Mouse (Mus musculus): ENCODE data around the gene Rtn4. TPM values are rescaled to one million over a fixed set of nuclear protein-coding genes. Genes with fewer than 3 reads are reported as not detected.
"Not testable (repeated sequence)": the region's sequence is repeated elsewhere in the genome, so short reads cannot be mapped to it uniquely, and the experiment has no call there.

The Rtn4 gene
- polyA plus RNA-seq, 1 experiment from 2014 or later = 52.2 TPM

DNA sequence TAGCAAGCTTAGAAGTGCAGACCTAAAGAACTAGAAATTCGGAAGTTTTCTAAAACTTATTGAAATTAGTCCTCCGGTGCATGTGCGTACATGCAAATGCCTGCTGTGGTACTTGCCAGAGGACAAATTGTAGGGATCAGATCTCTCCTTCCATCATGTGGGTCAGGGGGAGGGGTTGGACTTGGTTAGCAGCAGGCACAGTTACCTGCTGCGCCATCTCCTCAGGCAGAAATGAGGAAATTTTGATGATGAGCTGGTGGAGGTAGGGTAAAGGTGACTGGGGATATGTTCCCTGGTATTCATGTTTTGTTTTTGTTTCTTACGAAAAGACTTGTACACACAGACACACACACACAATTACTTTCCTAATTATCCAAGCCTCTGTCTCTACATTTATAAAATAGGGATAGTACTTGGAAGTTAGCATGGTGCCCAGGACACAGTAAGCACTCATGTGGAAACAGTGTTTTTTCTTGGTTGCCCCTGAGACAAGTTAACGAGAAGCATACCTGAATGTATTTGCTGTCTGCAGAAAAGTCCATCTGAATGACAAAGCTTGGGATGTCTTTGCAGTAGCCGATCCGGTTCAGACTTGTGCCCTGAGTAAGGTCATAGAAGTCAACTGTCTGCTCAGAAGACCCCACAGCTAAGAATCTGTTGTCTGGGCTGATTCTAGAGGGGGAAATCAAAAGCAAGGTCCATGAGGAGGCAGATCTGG is 56.2 kb downstream of the Rtn4 start:
- no peak for ATAC-seq (ENCODE audit: borderline replicate concordance, extremely low read depth, low FRiP score, low TSS enrichment)
- H3K27me3 ChIP-seq = no peaks in the 10 kb centered on the region
- H3K27ac ChIP-seq = no peak overlapping the region
- H3K4me2 ChIP-seq = no peak overlapping the region
- 92% methylated on average over 8 of the region's 8 CpGs for WGBS
- no peaks in the 10 kb centered on the region for H3K4me1 ChIP-seq
- H3K4me3 ChIP-seq = no peak overlapping the region
- H3K9me3 ChIP-seq = no peaks in the 10 kb centered on the region
- H3K9ac ChIP-seq = no peak overlapping the region
- H3K36me3 ChIP-seq = peaks cover 24% of the 10 kb centered on the region

- Histone ChIP-seq H3K27me3 (no peaks in the 10 kb centered on the region), H3K4me2 (no peak overlapping the region), H3K9me3 (no peaks in the 10 kb centered on the region), H3K4me3 (no peak overlapping the region), H3K36me3 (peaks cover 24% of the 10 kb centered on the region), H3K9ac (no peak overlapping the region), H3K27ac (no peak overlapping the region), H3K4me1 (no peaks in the 10 kb centered on the region)
- 91% methylated on average over 1 of the region's 1 CpGs for WGBS
- no peak for ATAC-seq (ENCODE audit: borderline replicate concordance, extremely low read depth, low FRiP score, low TSS enrichment)
These were observed 56.7 kb downstream of the Rtn4 start for GRCm38 (mm10) chr11:29749468-29749829.

DNA sequence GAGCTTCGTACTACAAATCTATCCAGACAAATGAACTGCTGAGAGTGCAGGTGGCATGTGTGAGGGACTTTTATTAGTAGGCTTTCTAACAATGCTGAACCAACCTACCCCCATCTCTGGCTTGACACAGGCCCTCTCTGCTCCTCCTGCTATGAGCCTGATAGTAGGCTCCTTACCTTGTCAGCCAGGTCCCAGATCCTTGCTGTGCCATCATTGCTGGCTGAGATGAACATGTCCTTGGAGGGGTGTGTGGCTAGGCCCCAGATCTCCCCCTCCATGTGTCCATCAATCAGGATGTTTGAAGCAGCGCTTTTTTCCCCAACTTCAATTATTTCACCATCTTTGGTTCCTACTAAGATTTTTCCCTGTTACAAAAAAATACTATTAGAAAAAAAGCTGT is 58.3 kb downstream of the Rtn4 start:
- Histone ChIP-seq H3K27me3 (no peaks in the 10 kb centered on the region), H3K4me3 (no peak overlapping the region), H3K27ac (no peak overlapping the region), H3K4me1 (no peaks in the 10 kb centered on the region), H3K4me2 (no peak overlapping the region), H3K36me3 (peaks cover 16% of the 10 kb centered on the region; the same call in 1 of the 2 replicates), H3K9ac (no peak overlapping the region), H3K9me3 (no peaks in the 10 kb centered on the region)
- 89% methylated on average over 2 of the region's 2 CpGs for WGBS
- no peak for ATAC-seq (ENCODE audit: borderline replicate concordance, extremely low read depth, low FRiP score, low TSS enrichment)

DNA sequence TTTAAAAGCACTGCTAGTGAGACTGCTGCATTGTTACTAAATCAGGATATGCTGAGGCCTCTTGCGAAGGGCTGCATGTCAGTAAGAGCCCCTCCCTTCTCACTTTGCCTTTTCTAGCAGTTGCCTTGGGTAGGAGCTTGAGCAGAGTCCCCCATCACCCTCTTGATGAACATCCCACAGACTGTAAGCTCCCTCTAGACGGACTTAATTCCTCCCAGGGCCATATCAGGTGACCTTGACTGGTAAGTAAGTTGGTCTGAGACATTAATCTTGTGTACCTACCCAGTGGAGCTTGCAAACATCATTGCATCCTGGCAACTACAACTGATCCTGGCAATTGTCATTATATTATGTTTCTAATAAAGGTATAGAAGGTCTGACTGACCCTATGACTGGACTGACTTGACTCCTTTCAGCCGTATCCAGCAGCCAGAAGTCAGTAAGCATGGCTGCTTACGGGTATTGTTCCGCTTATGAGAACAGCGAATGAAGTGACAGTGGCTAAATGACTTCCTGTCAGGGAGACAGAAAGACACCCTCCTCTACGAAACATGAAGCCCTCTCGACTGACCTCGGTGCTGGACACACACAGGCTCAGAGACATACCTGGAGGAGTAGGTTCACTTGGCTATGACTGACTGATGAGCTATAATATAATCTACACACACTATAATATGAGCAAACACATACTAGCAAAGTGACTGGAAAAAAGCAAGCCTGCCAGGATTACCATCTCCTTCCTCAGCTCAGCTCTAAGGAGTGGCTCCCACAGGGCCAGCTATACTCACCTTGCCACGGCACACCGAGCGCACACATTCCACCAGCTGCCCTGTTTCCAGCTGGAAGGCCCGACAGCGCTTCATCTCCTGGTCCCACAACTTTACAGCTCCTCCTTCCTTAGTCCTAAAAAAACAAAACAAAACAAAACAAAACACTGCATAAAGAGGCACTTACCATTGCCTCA is 59.2 kb downstream of the Rtn4 start:
- Histone ChIP-seq H3K36me3 (peaks cover 9% of the 10 kb centered on the region; the same call in 1 of the 2 replicates), H3K9ac (no peak overlapping the region), H3K4me2 (no peak overlapping the region), H3K4me1 (no peaks in the 10 kb centered on the region), H3K27me3 (no peaks in the 10 kb centered on the region), H3K9me3 (no peaks in the 10 kb centered on the region), H3K4me3 (no peak overlapping the region), H3K27ac (no peak overlapping the region)
- 64% methylated on average over 14 of the region's 14 CpGs for WGBS
- ATAC-seq (ENCODE audit: borderline replicate concordance, extremely low read depth, low FRiP score, low TSS enrichment) = no peak

DNA sequence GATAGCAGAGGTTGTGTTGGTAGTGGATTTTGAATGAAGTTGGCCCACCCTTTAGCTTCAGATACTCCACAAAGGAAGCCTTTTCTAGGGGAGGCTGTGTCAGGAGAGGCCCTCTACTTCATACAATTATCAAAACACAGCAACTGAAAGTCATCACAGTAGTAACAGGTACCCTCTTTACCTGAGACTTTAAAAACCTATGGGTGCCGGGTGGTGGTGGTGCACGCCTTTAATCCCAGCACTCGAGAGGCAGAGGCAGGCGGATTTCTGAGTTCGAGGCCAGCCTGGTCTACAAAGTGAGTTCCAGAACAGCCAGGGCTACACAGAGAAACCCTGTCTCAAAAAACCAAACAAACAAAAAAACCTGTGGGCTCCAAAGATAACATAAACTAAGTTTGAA is 63.3 kb downstream of the Rtn4 start:
- WGBS = 79% methylated on average over 5 of the region's 5 CpGs
- not testable (repeated sequence) for H3K4me2 ChIP-seq; H3K27me3 ChIP-seq; H3K4me3 ChIP-seq; H3K4me1 ChIP-seq; H3K9ac ChIP-seq; H3K9me3 ChIP-seq; H3K36me3 ChIP-seq; ATAC-seq (ENCODE audit: borderline replicate concordance, extremely low read depth, low FRiP score, low TSS enrichment); H3K27ac ChIP-seq

- H3K9me3 ChIP-seq = no peaks in the 10 kb centered on the region
- 89% methylated on average over 5 of the region's 5 CpGs for WGBS
- H3K4me3 ChIP-seq = no peak overlapping the region
- H3K4me1 ChIP-seq = no peaks in the 10 kb centered on the region
- no peaks in the 10 kb centered on the region for H3K36me3 ChIP-seq
- H3K4me2 ChIP-seq = no peak overlapping the region
- H3K27me3 ChIP-seq = no peaks in the 10 kb centered on the region
- no peak overlapping the region for H3K27ac ChIP-seq
- no peak overlapping the region for H3K9ac ChIP-seq
- ATAC-seq (ENCODE audit: borderline replicate concordance, extremely low read depth, low FRiP score, low TSS enrichment) = 0 out of 2 replicates have a peak, but pooled peaks have one; percentile 3
These were observed 65.9 kb downstream of the Rtn4 start for GRCm38 (mm10) chr11:29758617-29759016.

GRCm38 (mm10) chr11:29761387-29761786 is 68.6 kb downstream of the Rtn4 start:
- no peak for ATAC-seq (ENCODE audit: borderline replicate concordance, extremely low read depth, low FRiP score, low TSS enrichment)
- Histone ChIP-seq H3K27ac (no peak overlapping the region), H3K36me3 (no peaks in the 10 kb centered on the region), H3K27me3 (no peaks in the 10 kb centered on the region), H3K9ac (no peak overlapping the region), H3K9me3 (no peaks in the 10 kb centered on the region), H3K4me3 (no peak overlapping the region), H3K4me2 (no peak overlapping the region), H3K4me1 (no peaks in the 10 kb centered on the region)
- WGBS = 93% methylated on average over 9 of the region's 9 CpGs

DNA sequence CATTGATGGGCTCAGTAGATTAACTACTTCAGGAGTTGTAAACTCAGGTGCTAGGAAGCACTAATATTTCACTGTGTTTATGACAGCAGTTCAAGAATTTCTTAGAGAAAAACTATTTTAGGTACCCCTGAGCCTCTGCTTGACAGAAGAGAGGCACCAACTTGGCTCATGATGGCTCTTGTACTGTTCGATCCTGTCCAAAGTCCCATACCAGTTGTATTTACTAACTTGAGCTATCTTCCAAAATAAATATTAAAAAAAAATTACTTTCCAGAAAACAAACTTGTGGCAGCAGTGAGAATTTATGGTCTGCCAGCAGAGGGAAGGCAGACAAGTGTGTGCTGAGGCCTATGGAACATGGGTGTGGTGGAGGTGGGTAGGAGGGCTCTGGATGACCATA is 70.0 kb downstream of the Rtn4 start:
- Histone ChIP-seq H3K9ac (no peak overlapping the region), H3K36me3 (no peaks in the 10 kb centered on the region), H3K9me3 (no peaks in the 10 kb centered on the region), H3K27me3 (no peaks in the 10 kb centered on the region), H3K4me1 (no peaks in the 10 kb centered on the region), H3K4me2 (no peak overlapping the region), H3K27ac (no peak overlapping the region), H3K4me3 (no peak overlapping the region)
- no peak for ATAC-seq (ENCODE audit: borderline replicate concordance, extremely low read depth, low FRiP score, low TSS enrichment)
- 80% methylated on average over 1 of the region's 1 CpGs for whole genome bisulfite sequencing

GRCm38 (mm10) chr11:29765063-29765462 is 72.3 kb downstream of the Rtn4 start:
- H3K4me1 ChIP-seq = no peaks in the 10 kb centered on the region
- no peak overlapping the region for H3K4me2 ChIP-seq
- H3K9ac ChIP-seq = no peak overlapping the region
- no peak overlapping the region for H3K4me3 ChIP-seq
- no peaks in the 10 kb centered on the region for H3K36me3 ChIP-seq
- H3K27ac ChIP-seq = no peak overlapping the region
- ATAC-seq (ENCODE audit: borderline replicate concordance, extremely low read depth, low FRiP score, low TSS enrichment) = no peak
- WGBS = 76% methylated on average over 4 of the region's 4 CpGs
- no peaks in the 10 kb centered on the region for H3K27me3 ChIP-seq
- no peaks in the 10 kb centered on the region for H3K9me3 ChIP-seq

GRCm38 (mm10) chr11:29766313-29766982 is 73.7 kb downstream of the Rtn4 start:
- no peak overlapping the region for H3K27ac ChIP-seq
- no peak overlapping the region for H3K4me2 ChIP-seq
- no peaks in the 10 kb centered on the region for H3K36me3 ChIP-seq
- WGBS = 69% methylated on average over 11 of the region's 11 CpGs
- no peaks in the 10 kb centered on the region for H3K27me3 ChIP-seq
- no peak overlapping the region for H3K9ac ChIP-seq
- no peaks in the 10 kb centered on the region for H3K4me1 ChIP-seq
- no peak for ATAC-seq (ENCODE audit: borderline replicate concordance, extremely low read depth, low FRiP score, low TSS enrichment)
- no peaks in the 10 kb centered on the region for H3K9me3 ChIP-seq
- H3K4me3 ChIP-seq = no peak overlapping the region

GRCm38 (mm10) chr11:29768523-29768922 is 75.8 kb downstream of the Rtn4 start:
- H3K36me3 ChIP-seq = no peaks in the 10 kb centered on the region
- no peaks in the 10 kb centered on the region for H3K9me3 ChIP-seq
- no peak overlapping the region for H3K4me2 ChIP-seq
- no peaks in the 10 kb centered on the region for H3K4me1 ChIP-seq
- no peak overlapping the region for H3K27ac ChIP-seq
- ATAC-seq (ENCODE audit: borderline replicate concordance, extremely low read depth, low FRiP score, low TSS enrichment) = no peak
- H3K27me3 ChIP-seq = no peaks in the 10 kb centered on the region
- H3K9ac ChIP-seq = no peak overlapping the region
- H3K4me3 ChIP-seq = no peak overlapping the region

Measured in lung, embryonic 15.5 days (tissue).